Mouse (Mus musculus) CD4-positive, CD25-positive, alpha-beta regulatory T cell, adult 2 months (primary cell): ENCODE results near the gene Creb5.

ENCODE experiments used
- DNase-seq: peaks from one replicate; pipeline ENCODE4 v3.0.0-alpha.2; 2012; ENCODE audit warnings: low read depth, low spot score

The Creb5 gene

DNA sequence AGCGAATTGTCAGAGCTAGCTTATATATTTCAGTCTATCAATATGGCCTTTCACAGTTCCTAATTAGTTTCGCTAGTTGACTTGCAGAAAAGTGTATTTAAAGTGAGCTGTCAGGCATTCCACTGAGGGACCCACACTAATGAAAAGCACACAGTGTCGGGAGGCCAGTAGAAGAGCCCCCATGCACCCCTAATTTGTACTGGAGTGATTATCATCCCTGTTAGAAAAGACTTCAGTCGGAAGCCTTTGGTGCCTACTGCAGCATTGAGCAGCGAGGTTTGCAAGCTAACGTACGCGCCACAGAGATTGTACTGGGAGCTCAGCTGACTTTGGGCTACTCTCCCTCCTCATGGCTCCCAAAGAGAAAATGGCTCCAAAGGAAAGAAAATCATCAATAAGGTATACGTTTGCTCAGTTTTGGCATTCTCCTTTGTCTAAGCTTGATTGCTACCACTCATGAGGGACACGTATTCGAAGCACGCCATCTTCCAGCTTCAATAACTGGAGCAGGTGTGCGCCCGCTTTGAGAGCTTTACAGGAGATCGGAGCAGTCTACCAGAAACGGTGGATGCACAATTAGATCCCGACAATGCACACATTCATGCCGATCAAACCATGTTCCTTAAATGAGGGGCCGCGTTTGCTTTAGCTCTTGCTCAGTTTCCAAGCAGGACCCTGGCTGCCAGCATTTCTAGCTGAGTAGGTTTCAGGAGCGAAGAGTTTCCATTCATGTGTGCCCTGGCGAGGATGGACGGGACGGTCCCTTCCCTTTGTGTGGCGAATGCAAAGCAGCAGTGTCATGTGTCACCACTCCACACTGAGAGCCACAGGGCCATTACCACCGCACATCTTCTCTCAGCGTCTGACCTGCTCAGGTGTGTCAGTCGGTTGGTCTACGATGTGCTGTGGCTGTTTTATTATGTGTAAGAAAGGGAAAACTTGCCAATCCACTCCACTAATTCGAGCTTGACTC is 354.8 kb downstream of the Creb5 start:
- DNase-seq: no peak

DNA sequence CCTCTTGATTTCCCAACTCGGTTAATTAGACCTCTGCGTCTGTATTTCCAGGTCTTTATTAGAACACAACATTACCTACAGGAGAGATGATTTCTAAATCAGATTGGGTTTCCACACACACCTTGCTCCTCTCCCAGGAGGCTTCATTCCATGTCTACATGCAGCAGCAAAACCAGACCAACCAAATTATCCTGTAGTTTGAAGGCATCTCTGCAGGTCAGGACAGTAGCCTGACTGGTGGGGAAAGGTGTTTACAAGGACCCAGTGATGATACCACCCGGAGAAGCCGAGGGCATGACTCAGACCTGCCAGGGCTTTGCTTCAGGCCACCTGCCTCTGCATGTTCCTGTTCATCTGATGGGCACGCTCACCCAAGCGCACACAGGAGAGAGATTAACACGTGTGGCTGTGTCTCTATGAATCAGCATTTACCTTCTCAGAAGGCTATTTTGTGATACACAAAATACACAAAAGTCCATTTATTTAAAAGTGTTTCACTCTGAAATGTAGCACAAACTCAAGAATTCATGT is 355.8 kb downstream of the Creb5 start:
- DNase-seq: no peak

DNA sequence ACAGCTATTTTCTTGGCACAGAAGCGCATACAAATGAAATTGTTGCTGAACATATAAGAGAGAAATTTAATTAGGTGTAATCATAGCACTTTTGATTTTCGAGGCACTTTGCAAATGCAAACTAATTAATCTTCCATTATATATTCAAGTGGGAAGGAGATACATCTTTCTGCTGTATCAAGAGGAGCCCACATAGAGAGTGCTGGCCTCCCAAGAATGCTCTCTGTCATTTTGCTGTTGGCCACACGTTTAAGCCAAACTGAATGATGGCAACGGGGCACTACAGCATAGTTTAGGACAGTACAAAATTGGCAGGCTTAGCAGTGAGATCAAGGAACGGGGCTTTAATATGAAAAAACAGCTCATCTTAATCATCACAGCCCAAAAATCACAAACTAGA is 356.4 kb downstream of the Creb5 start:
- no peak for DNase-seq

DNA sequence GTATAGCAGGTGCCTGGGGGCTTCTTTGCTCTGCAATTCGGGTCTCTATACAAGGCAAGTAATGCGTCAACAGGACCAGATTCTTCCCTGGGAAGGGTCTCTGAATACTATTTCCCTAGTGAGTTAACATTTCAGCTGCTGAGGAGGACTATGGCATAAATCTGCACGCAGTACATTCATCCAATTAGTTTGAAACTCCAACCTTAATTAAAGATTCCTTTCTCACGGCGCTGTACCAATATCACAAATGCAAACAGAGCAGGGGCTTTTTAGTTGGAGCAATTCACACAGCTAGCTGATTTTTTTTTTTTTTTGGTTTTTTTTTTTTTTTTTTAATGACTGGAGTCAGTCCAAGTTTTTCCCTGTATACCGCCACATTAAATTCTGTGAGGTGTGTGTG is 357.0 kb downstream of the Creb5 start:
- DNase-seq: no peak

DNA sequence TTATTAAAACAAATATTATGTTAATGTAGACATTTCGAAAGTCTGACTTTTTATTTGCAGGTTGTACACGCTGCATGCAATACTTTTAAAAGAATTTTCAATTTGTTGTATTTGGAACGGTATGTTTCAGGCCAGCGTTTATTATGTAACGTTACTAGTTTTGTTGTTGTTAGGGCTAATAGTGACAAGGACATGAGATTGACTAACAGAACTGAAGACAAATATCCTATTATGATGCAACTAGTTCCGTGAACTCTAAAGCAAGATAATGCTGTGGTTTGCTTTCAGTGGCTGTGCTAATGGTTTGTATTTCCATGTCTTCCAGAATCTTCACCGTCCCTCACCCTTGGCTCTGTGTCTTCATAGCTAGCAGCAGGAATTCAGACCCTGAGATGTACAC is 357.9 kb downstream of the Creb5 start:
- DNase-seq: no peak

- no peak for DNase-seq
Observed at GRCm38 (mm10) chr6:53649782-53650181, 362.7 kb downstream of the Creb5 start.

DNA sequence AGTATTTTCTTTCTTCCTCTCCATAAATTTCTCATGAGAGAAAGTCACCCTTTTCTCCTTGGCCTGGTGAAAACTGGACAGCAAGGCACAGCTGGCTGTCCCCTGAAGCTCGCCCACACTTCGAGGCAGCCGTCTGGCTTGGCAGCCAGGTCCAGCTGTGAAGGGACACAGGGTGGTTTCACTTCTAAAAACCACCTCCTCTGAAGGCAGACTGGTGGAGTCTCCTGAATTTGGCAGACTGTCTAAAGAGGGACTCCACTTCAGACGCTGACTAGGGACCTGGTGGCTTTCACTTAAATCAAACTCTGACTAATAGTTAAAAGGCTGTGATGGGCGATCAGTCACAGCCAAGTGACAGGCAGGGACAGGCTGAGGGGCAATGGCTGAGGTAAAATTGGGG is 365.6 kb downstream of the Creb5 start:
- no peak for DNase-seq

DNA sequence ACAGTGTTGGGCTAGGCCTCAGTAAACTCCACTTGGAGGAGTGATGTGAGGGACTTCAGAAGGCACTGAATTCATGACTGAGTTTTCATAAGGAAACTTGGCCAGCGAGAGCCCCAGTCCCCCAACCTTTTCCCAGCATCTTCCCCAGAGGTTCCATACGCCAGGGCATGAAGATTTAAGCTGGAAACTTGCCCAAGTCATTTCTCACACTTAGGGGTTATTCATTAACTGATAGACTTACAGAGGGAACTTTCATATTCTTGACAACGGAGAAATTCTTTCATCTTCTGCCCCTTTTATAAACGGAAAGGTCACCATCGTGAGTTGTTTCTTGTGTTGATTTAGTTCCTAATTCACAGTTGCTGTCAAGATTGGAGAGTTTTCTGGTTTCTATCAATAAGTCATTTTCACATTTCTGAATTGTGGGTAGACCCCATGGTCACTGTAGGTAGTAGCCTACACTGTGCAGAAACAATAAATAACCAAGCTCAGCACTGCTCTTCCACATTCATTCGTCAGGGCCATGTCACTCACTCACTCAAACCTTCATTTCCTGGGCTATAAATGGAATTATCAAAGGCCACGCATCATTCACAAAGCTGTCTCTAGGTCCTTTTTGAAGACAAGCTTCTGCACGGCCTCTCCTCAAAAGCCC is 366.8 kb downstream of the Creb5 start:
- DNase-seq: no peak

DNA sequence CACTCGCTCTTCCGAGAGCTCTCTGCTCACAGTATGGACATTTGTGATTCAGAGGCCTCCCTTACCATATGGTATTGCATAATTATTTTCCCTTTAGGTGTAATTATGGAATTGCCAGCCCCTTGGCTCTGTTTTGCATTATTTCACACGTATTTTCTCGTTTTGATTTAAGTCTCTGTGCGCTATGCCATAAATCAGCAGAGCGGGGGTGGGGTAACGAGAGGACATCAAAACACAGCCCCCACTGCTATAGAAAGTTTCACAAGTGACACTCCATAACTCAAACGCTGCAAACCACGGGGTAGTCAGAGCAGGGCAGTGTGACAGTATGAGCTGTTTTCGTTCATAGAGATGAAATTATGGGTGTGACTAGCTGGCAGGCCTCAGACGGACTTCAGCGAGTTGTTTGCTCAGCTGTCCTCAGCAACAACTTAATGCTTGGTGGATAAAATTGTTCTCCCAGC is 367.3 kb downstream of the Creb5 start:
- no peak for DNase-seq

- no peak for DNase-seq
Observed at GRCm38 (mm10) chr6:53656466-53656865, 369.4 kb downstream of the Creb5 start.

DNA sequence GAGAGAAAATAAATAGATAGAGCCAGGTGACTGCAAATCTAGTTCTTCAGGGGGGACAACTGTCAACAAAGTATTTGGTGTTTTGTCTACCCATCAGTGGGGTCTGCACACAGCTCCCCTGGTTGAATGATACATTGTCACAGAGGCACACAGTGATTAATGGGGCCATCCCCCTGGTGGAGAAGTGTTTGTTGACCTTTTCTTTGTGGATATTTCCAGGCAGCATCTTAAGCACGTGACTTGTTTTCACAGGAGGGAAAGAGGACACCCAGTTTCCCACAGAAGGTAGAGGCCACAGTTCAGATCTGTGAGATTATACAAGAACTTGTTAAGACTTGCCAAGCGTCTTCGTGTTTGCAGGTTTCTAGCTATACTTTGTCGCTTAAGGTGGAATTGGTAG is 370.4 kb downstream of the Creb5 start:
- no peak for DNase-seq

DNA sequence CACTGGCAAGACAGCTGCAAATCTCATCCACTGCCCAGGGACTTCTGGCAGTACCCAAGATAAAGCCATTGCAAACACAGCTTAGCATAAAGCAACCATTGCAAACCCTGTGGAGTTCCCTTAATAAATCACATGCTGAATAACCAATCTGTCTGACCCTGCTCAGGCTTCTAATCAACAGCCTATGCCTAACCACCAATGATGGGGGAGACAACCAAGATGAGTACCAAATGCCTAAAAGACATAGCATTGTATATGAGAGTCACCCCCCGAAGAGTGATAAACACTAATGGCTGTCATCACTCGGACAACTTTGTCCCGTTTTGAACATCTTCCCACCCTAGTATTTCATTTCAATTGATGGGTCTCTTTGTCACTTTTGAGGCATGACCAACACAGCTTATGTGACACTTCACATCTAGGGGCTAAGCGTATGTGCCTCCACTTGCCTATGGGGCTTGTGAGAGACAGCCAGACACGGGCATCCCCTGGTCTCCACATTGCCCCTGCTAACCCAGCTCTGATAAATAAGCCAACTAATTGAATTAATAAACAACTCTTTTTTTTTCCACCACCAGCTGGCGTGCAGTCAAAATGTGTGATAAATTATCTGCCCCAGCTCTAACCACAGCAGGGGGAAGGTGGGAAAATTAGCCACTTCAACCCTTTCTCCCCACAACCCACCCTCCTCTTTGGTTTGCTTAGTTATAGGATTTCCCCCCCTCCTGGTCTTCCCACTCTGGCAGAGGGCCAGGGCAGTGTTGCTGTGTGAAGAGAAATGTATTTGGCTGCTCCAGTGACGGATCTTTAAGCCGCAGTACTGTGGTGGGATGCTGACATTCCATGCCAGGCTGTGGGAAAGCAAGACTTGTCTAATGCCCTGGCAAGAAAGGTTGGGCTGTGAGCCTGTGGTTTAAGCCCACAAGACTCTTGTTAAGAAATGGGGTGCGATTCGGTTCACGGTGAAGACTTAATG is 376.1 kb downstream of the Creb5 start:
- no peak for DNase-seq

- no peak for DNase-seq
Observed at GRCm38 (mm10) chr6:53664759-53665158, 377.7 kb downstream of the Creb5 start.

DNA sequence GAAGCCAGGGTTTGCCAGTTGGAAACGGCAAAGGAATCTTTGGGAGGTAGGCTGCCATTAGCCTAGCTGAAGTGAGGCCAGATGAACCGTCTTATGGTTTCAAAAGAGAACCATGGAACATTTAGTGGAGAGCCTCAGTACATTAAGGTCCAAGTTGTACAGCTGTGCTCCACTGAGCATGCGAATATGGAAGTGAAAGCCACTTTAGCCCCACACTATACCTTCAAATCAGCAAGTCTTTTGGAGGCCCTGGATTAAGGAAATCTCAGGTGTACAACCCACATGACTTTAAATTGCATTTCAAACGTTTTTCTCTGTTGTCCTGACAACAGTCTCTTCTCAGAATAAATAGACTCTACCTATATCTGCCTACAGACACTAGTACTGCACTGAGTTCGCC is 379.4 kb downstream of the Creb5 start:
- no peak for DNase-seq

DNA sequence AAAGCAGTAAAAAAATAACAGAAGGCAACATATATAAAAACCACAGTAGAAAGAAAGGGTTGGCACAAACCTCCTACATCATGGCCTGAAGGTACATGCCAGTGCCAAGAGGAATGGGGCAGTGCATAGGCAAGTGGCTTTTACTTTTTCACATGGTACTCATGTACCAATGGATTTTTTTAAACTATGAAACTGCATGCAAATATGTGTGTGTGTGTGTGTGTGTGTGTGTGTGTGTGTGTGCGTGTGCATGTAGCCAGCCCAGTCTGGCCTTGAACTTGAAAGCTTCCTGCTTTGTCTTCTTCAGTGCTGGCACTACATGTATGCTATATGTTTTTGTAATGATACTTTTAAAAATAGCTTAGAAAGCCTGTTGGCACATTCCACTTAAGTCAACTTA is 391.2 kb downstream of the Creb5 start:
- no peak for DNase-seq

- DNase-seq: no peak
Observed at GRCm38 (mm10) chr6:53680046-53680445, 393.0 kb downstream of the Creb5 start.

- no peak for DNase-seq
Observed at GRCm38 (mm10) chr6:53684416-53684815, 397.3 kb downstream of the Creb5 start.

GRCm38 (mm10) chr6:53685323-53685722 is 398.3 kb downstream of the Creb5 start:
- DNase-seq: no peak

DNA sequence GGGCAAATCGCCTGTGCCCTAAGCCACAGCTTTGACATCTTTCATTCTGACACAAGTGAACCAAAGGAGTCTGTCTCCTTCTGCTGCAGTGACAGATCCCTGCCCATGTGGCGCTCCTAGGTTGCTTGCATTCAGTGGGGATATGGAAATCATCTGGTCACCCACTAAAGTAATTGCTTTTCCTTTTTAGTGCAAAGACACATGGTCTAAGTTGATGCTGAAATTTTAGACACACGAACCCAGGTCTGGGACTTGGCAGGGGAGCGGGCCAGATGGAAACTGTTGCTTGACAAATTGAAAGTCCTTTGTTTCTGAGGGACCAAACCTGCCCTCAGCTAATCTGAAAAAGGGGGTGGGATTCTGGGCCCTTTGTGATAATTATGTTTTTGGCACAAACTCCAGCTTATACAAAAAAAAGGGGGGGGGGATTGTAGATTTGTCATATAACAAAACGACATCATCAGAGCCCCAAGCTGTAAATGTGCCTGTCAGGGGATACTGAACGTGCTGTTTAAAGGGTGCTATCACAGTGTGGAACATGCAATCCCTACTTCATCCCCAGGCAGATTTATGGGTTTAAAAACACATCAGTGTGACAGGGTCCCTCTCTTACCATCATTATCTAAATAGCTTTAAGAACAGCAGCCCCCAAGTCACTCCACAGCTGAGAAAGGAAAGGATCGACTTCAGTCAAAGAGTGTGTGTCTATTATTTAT is 401.9 kb downstream of the Creb5 start:
- no peak for DNase-seq

DNA sequence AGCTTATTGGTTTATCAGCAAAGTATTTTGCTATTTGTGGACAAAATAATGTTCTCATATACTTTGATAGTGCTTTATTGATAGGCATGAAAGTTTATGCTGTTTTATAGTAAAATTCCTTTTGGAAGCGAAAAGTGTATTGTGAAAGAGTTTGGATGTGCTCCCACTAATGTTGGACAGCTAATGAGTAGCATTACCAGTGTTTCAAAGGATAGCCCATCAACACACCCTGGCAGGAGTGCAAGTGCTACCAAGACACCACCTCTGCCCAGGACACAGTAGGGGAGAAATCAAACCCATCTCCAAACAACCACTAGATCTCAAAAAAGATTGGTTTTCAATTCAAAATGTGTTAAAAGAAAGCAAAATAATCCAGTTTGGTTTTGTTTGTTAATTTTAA is 403.9 kb downstream of the Creb5 start:
- no peak for DNase-seq

GRCm38 (mm10) chr6:53695216-53695615 is 408.1 kb downstream of the Creb5 start:
- DNase-seq: no peak
